Mouse (Mus musculus): ENCODE results near the gene Capn8.
"Not testable (repeated sequence)": the region's sequence is repeated elsewhere in the genome, so short reads cannot be mapped to it uniquely, and the experiment has no call there.

DNA sequence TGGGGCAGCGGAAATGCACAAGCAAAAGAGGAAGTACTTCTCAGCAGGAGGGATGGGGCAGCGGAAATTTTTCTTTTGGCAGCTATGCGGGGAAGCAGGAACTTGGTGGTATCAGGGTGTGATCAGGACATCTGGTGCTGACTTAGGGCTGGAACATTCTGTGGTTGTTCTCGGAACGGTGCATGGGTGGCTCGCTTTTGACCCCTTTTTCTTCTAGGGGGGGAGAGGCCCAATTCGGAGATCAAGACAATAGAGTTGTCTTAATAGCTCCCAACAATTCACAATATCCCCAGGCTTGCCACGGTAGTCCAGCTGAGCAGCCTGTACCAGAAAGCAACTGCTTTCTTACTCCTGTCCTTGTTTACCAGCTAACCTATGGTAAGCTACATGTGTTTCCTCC lies 79.6 kb downstream of the Capn8 start:
- not testable (repeated sequence) for TF ChIP-seq TAL1, GATA1 (IDR thresholded peaks at IDR 0.05; ENCODE audit: low read length)
